Mouse (Mus musculus) adrenal gland, adult 18-20 months (tissue): ENCODE results near the gene Rab20. TPM values are rescaled to one million over a fixed set of nuclear protein-coding genes. Genes with fewer than 3 reads are reported as not detected.
"Not testable (repeated sequence)": the region's sequence is repeated elsewhere in the genome, so short reads cannot be mapped to it uniquely, and the experiment has no call there.

ENCODE experiments used
- DNase-seq, 2 experiments: peaks; one replicate each; pipeline ENCODE4 v3.0.0; 2021 to 2022; ENCODE audit warnings: low spot score in 2 of 2
- total RNA-seq, 2 experiments: library from RNA; stranded (reverse); gene quantifications; 1 replicate in 1 of 2; 2 replicates in 1 of 2; pipeline ENCODE4 v1.2.3; 2021

The Rab20 gene
- total RNA-seq, 2 experiments from 2014 or later: 6.9 to 7.5 TPM

- DNase-seq: no peak
Measured at GRCm38 (mm10) chr8:11482537-11482936, 4.0 kb upstream of the Rab20 start.

GRCm38 (mm10) chr8:11481876-11482275, 3.4 kb upstream of the Rab20 start:
- no peak for DNase-seq

- no peak for DNase-seq
Measured at GRCm38 (mm10) chr8:11479591-11479990, 1.1 kb upstream of the Rab20 start.

GRCm38 (mm10) chr8:11478807-11479527, 457 bp upstream of the Rab20 start:
- no peak for DNase-seq

- no peak for DNase-seq
Measured at GRCm38 (mm10) chr8:11477178-11477553, 1.3 kb downstream of the Rab20 start.

- DNase-seq: peak; percentile 60 to 65
Measured at GRCm38 (mm10) chr8:11476338-11477177, 2.0 kb downstream of the Rab20 start.

- no peak for DNase-seq
Measured at GRCm38 (mm10) chr8:11475876-11476275, 2.6 kb downstream of the Rab20 start.

- DNase-seq: no peak
Measured at GRCm38 (mm10) chr8:11475397-11475796, 3.1 kb downstream of the Rab20 start.

- no peak for DNase-seq
Measured at GRCm38 (mm10) chr8:11473072-11473471, 5.4 kb downstream of the Rab20 start.

- no peak for DNase-seq
Measured at GRCm38 (mm10) chr8:11471309-11471708, 7.2 kb downstream of the Rab20 start.

- no peak for DNase-seq
Measured at GRCm38 (mm10) chr8:11470694-11471093, 7.8 kb downstream of the Rab20 start.

GRCm38 (mm10) chr8:11469095-11469494, 9.4 kb downstream of the Rab20 start:
- DNase-seq: peak in 1 of 2 experiments; percentile 41

- DNase-seq: not testable (repeated sequence)
Measured at GRCm38 (mm10) chr8:11466528-11466927, 12.0 kb downstream of the Rab20 start.

- no peak for DNase-seq
Measured at GRCm38 (mm10) chr8:11465619-11466018, 12.9 kb downstream of the Rab20 start.

- DNase-seq: no peak
Measured at GRCm38 (mm10) chr8:11464707-11464964, 13.9 kb downstream of the Rab20 start.

GRCm38 (mm10) chr8:11463889-11464706, 14.4 kb downstream of the Rab20 start:
- no peak for DNase-seq

- no peak for DNase-seq
Measured at GRCm38 (mm10) chr8:11463541-11463888, 15.0 kb downstream of the Rab20 start.

GRCm38 (mm10) chr8:11462641-11463040, 15.9 kb downstream of the Rab20 start:
- DNase-seq: no peak

GRCm38 (mm10) chr8:11461847-11462246, 16.7 kb downstream of the Rab20 start:
- peak; percentile 45 to 46 for DNase-seq

GRCm38 (mm10) chr8:11460934-11461333, 17.6 kb downstream of the Rab20 start:
- peak in 1 of 2 experiments; percentile 58 for DNase-seq

- no peak for DNase-seq
Measured at GRCm38 (mm10) chr8:11459016-11459415, 19.5 kb downstream of the Rab20 start.
